Mouse (Mus musculus): ENCODE results near the gene Aanat.
"Not testable (repeated sequence)": the region's sequence is repeated elsewhere in the genome, so short reads cannot be mapped to it uniquely, and the experiment has no call there.

Aanat gene

DNA sequence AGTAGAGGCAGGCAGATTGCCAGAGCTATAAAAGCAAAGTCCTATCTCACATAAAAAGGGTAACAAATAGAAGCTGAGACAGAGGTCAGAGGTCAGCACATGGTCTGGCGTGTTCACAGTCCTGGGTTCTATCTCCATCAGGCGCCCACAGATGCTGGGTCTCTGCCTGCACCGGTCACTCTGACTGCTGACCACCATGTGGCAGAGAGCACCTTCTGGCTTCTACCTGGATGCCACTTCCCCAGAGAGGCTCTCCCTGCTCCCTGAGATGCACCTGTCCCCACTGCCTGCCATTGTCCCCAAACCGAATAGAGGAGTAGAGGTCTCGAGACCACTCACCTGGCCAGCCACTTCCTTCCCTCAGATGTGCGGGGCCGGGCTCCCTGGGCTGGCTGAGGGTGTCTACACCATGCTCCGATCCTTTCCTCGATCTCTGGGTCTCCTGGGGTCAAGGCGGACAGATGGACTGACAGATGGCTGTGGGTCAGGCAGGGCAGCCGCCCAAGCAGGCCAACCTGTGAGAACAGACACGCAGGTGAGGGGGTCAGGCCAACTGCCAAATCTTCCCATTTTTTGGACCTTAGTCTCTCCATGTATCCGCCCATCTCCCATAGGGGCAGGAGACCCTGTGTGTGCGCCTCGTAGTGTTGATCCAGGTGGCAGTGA is 23.9 kb downstream of the Aanat start:
- DNase-seq (ENCODE audit: low read depth, low spot score), result no peak

DNA sequence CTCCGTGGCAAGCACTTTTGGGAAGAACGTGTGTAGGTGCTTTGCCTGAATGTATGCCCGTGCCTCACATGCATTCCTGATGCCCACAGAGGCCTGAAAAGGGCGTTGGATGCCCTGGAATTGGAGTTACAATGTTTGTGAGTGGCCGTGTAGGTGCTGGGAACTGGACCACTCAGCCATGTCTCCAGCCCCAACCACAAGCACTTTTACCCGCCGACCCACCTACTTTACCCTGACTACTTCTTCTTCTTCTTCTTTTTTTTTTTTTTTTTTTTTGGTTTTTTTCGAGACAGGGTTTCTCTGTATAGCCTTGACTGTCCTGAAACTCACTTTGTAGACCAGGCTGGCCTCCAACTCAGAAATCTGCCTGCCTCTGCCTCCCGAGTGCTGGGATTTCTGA is 24.9 kb downstream of the Aanat start:
- DNase-seq (ENCODE audit: low read depth, low spot score), result not testable (repeated sequence)

DNA sequence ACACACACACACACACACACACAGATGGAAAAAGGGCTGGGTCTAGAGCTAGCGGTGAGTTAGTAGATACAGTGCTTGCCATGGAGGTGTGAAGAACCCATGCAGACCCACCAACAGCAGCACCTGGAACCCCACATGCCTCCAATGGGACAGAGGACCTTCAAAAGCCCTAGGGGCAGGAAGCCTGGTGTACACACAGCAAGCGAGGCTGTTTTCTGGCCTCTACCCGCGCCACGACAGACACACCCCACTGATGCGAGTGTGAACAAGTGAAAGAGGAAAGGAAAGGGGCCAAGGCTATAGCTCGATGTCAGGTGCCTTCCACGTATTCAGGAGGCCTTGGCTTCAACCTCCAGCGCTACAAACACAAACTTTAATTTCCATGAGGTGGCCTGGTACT is 25.7 kb downstream of the Aanat start:
- no peak for DNase-seq (ENCODE audit: low read depth, low spot score)

DNA sequence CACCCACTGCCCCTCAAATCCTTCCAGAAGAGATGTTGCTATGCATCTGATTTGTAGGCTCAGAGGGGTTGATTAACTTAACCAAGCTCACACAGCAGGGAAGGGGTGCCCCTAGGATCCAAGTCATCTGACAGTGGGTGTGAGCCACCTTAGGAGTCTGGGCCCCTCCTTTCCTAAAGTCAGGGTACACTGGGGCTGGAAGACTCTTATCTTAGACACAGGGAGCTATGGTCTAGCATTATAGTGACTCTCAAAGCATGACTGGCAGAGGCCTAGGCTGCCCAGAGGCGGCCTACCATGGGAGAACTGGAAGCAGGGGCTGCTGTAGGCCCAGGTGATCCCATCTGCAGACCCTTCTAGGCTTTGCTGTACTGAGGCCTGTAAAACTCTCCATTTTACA is 26.3 kb downstream of the Aanat start:
- no peak for DNase-seq (ENCODE audit: low read depth, low spot score)

DNA sequence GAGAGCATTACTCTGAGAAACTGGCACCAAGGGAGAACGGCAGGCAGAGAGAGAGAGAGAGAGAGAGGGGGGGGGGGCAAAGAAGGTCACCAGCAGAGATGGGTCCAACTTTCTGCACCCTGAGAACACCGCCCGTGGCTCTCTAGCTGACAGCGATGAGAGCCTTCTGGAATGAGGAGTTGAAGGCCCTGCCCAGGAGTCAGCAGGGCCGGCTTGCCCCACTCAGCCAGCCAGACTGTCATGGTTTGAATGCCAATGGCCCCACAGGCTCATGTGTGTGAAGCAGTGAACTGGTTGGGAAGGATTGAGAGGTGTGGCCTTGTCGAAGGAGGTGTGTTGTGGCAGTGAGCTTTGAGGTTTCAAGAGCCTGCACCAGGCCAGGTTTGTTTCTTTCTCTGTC is 27.0 kb downstream of the Aanat start:
- DNase-seq (ENCODE audit: low read depth, low spot score), result no peak

DNA sequence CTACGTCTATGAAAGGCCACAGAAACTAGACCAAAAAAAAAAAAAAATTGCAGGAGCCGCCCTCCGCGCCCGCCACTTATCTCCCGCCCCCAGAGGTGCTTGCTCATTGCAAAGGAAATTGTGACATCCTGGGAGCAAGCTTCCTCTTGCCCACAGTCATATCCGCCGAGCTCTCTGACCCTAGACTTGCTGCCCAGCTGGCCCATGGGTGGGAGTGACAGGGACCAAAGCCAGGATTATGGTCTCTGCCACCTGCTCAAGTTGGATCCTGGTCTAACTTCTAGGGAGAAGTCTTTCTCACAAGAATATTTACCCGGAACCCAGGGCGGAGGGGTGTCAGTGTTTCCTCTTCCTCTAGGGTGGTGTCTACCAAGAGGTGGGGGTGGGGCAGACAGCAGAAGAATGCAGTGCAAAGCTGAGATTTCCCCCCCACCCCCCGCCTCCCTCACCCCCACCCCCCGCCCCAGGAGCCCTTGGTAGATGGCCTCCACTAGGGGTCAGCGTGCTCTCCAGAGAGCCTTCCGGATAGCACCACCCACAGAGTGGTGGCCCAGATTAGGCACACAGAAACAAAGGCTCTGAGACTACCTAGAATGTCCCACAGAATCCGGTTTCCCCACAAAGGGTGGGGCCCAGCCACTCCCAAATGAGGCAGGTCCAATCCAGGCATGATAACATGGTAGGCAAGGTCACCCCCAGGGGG is 29.7 kb downstream of the Aanat start:
- DNase-seq (ENCODE audit: low read depth, low spot score), result peak; percentile 67

DNA sequence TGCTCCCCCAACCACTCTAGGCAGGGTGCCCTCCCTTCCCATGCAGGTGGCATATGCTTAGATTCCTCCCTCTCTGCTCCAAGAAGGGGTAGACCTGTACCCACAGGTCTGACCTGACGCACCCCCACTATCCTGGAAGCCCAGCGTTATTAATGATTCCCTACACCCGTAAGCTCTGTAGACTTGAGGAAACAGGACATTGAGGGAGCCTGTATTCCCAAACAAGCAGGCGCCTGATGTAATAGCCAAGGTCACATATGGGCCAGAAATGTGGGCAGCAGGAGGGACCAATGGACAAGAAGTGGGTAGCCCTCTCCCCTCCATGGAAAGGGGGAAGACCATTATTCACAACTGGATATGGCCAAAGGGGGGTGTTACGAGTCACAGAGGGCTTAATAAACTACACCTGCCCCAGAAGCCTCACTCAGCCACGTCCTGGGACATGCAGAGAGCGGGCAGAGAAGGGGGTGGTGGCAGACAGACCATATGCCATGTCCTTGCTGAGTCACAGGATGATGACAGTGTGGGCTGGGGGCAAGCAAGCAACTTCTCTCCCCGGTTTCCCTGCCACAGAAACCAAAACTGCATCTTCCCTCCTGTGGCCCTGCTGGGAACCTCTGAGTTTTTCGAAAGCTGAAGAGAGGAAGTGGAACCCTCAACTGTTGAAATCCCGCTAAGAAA is 30.3 kb downstream of the Aanat start:
- DNase-seq (ENCODE audit: low read depth, low spot score), result peak; percentile 31

DNA sequence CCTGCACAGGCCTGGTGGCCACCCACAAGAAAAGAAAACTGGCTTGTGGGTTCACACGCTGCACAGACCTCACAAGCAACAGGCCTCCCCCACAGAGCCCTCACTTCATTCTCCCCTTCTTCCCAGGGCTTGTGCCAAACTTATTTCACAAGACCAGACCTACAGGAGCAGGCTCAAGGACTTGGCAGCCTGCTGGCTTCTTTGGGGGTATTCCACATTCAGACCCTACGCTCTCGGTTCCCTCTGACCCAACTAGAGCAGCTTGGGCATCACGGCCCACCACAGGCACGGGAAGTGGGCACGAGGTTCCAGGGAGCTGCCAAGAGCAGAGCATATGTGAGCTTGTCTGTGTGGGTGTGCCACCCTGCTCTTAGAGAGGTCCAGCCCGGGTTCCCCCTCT is 31.4 kb downstream of the Aanat start:
- no peak for DNase-seq (ENCODE audit: low read depth, low spot score)

DNA sequence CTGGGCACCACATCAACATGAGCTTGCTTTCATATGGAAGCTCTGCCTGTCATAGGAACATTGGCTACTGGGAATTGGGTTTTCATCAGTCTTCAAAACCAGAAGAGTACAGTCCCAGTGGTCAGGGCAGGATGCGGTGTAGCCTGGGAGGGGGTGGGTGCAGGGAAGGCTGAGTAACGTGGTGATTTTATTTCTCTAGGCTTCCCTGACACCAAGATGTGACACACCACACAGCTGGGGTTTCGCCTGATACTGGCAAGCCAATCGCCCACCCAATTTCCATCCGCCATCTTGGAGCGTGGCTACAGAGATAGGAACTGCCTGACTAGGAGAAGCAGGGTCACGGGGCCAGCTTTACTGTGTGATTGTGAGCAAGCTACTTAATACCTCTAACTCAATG is 32.4 kb downstream of the Aanat start:
- DNase-seq (ENCODE audit: low read depth, low spot score), result no peak

DNA sequence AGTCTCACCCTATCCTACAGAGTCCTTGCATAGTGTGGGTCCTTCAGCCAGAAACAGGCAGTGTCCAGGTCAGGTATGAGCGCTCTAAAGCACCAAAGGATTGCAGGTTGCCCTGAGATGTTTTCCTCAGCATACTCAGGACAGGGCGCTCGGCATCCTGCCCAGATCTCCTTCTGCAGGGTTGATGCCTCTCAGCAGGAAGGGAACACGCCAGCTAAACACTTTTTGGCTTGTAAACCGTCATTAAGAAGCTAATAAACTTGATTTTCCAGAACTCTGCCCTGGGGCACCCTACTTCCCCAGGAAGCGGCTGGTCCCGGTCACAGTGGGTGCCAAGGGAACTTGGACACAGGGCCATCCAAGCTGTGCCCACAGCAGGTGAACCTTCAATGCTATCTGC is 32.9 kb downstream of the Aanat start:
- no peak for DNase-seq (ENCODE audit: low read depth, low spot score)

DNA sequence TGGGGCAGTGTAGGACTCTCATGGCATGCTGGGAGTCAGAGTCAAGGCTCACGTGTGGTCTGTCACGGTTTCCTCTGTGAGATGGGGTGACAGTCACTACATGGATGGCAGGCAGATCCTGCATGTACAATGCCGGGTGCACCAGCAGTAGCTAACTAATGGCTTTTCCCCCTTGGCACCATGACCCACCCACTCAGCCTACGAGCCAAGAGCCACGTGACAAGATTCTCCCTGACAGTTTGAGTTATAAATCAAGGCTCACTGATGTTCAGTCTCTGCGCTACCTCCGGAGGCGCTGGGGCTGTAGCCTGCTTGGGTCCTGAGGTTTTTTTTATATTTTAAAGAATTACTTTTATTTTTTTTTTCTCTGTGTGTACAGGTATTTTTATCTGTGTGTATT is 33.3 kb downstream of the Aanat start:
- no peak for DNase-seq (ENCODE audit: low read depth, low spot score)

DNA sequence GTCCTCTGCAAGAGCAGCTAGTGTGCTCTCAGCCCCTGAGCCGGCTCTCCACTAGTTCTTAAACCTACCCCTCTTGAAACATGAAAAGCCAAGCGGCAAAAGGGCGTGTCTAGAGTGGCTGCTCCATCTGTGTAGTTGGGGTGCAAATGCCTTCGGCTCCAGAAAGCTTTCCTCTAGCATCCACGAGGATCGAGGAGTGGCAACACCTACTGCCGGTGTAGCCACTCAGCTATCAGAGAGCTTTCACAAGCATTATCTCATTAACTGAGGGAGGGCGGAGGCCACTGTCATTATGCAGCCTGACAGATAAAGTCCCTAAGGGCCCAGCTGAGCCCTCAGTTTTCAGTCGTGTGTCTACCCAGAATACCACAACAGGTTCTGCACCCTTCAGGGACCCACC is 33.8 kb downstream of the Aanat start:
- no peak for DNase-seq (ENCODE audit: low read depth, low spot score)

DNA sequence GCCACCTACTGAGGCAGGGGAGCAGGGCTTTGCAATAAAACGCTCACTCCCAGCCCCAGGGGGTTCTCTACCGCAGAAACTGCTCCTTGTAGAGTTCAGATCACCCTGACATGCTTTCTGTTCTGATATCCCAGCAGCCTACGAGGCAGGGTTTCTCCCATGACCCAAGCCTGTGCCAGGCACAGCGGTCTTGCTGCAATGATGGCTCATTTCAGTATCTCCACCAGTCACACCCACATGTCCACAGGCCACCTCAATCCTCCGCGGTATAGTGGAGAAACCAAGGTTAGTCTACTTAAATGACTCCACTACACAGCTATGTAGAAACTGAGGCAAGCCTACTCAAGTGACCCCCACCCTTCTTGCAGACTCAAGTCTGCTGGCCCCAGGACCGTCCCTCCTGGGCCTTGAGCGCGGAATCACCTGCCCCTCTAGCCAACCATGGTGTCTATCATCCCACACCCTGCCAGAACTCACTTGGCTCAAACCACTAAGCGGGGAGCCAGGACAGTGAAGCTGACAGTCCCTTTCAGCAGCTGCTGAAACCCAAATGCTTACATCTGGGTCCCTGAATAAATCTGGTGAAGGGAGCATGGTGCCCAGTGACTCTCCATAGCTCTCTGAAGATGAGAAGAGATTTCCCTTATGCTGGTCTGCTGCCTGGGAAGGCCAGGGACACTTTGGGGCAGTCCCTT is 34.5 kb downstream of the Aanat start:
- no peak for DNase-seq (ENCODE audit: low read depth, low spot score)

DNA sequence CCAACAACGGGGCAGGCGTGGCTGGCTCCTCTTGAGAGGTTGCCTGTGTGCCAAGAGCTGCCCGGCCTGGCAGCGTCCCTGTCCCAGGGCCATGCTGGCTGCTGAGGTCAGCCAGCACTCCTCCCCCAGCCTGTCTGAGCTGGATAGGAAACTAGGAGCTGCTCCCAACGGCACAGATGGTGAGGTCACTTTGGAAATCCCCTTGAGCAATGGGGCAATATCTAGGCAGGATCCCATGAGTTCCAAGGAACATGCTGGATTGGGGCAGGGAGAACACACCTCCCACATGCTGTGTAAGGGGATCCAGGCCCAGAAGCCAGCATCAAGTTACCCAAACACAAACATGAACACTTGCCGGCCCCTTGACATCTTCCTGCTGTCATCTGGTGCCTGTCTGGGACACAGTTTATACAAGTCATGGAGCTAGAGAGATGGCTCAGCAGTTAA is 35.0 kb downstream of the Aanat start:
- no peak for DNase-seq (ENCODE audit: low read depth, low spot score)

DNA sequence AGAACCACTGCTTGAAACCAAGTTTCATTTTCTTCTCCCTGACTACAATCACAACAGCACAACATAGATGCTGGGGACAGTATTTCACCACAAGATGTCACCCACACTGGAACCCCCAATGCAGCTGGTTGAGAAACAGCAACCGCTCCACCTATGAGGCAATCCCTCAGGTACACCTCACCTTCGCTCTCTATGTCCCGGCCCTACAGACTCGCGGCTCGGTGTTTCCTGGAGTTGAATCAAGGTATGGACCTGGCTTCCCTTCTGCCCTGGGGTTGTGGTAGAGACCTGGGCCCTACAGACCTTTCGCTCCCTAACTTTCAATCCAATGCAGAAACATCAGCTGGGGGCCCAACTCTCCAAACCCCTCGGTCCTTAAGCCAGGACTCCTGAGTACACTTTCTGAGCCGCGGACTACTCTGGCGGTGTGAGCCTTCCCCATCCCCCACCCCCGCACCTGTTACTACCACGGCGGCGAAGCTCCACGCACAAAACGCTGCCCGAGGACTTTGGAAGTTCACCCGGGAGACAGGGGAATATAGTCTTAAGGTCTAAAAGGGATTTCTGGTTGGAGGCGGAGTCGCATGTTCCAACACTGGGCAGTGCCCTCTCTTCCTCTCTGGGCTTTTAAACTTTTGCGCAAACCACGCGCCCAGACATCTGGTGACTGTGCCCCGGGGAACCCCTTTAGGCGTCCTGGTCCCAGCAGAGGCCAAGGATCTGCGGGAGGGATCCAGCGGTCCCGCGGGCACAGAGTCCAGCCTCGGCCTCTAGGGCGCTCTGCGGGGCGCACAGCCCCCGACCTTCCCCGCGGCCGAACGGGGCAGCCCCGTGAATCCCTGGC is 37.3 kb downstream of the Aanat start:
- DNase-seq (ENCODE audit: low read depth, low spot score), result peak; percentile 55

DNA sequence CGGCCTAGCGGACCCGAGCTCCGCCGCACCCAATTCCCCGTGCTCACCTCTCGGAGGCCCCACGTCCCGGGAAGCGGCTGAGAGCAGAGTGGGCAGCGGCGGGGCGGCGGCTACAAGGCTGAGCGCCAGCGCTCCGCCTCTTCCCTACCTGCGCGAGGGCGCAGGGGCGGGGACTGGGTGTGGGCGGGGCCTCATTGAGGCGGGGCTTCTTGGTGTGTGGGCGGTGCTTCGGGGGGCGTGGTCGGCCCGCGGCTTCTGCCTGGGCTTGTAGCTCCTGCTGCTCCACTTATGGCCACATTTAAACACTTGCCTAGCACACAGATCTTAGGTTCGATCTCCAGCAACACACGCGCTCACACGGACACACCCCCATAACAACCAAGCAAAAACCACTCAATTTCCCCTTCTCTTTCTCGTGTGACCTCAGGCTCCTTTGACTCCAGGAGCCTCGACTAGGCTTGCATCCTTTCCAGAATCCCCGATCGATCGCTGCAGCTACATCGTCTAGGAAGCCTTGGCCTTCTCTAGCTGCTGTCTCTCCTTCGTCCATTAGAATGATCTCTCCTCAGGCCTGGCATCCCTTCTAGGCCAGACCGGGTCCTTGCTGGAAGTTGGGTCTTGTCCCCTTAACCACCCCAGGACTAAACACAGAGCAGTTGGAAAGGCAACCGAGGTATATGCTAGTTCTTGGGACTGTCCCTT is 38.0 kb downstream of the Aanat start:
- DNase-seq (ENCODE audit: low read depth, low spot score), result peak; percentile 93

DNA sequence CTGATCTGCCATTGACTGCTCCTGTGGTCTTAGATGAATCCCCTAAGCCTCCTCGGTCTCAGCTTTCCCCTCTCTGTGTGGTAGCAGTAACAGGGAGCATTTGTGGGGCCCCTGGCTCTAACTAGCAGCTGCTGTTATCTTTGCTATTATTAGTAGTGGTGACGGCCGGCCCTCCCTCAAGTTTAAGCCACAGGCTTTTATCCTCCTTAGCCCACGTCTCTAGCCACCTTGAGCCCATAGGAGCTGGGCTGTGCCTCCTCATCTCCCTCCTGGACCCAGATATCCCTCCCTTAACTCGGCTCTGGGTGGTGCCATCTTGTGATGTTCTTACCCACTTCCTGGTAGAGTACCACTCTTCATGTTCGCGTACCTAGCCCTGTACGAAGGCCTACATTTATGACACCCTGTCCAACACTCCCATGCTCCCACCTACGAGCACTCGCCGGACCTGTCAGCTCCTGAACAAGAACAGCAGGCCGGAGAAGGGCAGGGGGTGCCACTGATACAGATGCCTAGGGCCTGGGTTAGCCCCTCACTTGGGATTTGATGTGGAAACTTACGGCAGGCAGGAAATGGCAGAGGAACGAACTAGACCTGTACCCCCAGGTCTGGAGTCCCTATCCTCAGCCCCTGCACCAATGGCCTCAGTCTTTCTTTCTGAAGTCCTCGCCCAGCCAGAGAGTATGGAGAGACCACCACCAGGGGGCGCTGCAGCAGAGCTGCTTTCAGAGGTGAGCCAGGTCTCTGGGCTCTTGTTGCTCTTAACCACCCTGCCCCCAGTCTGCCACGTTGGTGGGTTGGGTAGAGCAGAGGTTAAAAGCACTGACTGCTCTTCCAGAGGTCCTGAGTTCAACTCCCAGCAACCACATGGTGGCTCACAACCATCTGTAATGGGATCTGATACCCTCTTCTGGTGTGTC is 39.1 kb downstream of the Aanat start:
- DNase-seq (ENCODE audit: low read depth, low spot score), result peak; percentile 85

DNA sequence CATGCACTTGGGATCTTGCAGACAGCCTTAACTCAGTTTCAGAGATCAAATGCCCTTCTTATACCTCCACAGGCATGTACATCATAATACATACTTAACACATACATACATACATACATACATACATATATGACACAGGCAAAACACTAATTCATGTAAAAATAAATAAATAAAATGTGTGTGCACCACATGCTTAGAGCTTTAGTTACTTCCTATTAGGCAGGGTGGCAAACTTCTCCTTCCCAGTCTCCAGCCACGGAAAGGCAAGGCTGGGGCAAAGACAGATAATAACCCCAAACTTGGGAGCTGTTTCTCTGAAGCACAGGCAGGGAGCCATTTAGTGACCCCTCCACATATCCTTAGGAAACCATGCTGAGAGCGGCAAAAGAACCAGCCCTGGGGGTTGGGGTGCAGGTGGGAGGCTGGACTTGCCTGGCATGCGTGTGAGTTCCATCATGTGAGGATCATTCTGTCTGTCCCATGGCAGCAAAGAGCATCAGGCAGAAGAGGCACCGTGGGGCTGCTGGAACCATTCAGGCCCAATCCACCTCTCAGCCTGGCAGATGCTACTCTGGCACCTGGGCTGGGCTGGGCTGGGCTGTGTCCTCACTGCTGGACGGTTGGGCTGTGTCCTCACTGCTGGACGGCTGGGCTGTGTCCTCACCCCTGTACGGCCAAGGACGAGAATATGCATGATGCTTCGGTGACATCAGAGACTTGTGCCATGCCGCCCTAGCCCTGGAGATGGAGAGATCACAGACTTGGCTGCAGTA is 40.3 kb downstream of the Aanat start, which contains the start of gene Rhbdf2:
TSS of gene Rhbdf2 (minus strand) at position 721 of the 773 bp plus-strand sequence.
- DNase-seq (ENCODE audit: low read depth, low spot score), result no peak

All from CD4-positive, CD25-positive, alpha-beta regulatory T cell, adult 2 months (primary cell).